ENCODE assay signal across 11 mouse cellular contexts in the genomic region with DNA sequence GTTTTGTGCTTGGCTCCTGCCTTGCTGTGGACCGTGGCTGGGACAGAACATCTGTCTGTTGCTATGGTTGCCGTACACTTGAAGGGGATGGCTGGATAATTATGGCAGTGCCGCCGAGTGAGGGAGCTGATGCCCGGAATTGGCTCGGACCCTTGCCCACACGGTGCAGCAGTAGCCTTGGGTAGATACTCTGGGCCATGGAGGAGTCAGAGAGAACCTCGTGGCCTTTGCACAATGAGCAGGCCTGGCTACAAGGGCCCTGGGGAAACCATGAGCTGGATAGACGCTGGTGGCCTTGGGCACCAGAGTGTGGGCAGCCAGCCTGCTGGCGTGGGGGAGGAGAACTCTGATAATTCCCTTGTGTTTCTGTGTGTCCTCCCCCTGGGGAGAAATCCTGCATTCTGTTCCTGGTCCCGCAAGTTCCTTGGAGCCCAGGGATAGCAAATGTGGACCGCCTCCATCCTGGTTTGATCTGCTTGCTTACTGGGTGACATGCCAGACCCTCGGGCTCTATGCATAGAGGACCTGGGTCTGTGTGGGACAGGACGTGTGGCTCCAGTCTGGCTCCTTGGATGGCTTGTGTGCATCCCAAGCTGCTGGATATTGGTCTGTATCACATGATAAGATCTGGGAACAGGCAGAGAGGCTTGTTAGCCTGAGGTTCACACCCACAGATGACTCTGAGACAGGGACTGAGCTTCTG. TPM values are rescaled to one million over a fixed set of nuclear protein-coding genes. Genes with fewer than 3 reads are reported as not detected.
DNase-seq lines count a peak whose midpoint lies in the region; ATAC-seq and TF ChIP-seq lines count a peak whose summit lies in the region.
"Had no signal": no experiment of that assay in that cellular context is flagged by ENCODE, and none has a peak within 500 bp of the region (broad histone marks: within the 10 kb centered on the region; RNA-seq: fewer than 3 reads in every experiment).

No protein-coding gene starts in this region.

- TF ChIP-seq CTCF in liver, postnatal 0 days (IDR thresholded peaks at IDR 0.05; ENCODE audit: low read depth) = no peak

- TF ChIP-seq EP300 in liver, postnatal 0 days (IDR thresholded peaks at IDR 0.05; ENCODE audit: low read depth) = no peak

- no peak for ATAC-seq in liver, embryonic 12.5 days
- no peak for ATAC-seq in liver, postnatal 0 days
- ATAC-seq in hindbrain, embryonic 13.5 days (ENCODE audit: low FRiP score) = peak; percentile 62
- ATAC-seq: Patski had no signal

- H3K27me3 ChIP-seq in liver, embryonic 12.5 days (replicated peaks) = no peaks in the 10 kb centered on the region
- no peaks in the 10 kb centered on the region for H3K27me3 ChIP-seq in liver, postnatal 0 days (ENCODE audit: insufficient read depth, low read length)
- H3K27me3 ChIP-seq in embryonic facial prominence, embryonic 10.5 days (replicated peaks; ENCODE audit: low read depth, poor library complexity, severe bottlenecking) = peaks cover 44% of the 10 kb centered on the region
- 0 out of 2 replicates have a peak, but pooled peaks cover 3% of the 10 kb centered on the region for H3K27me3 ChIP-seq in hindbrain, embryonic 13.5 days
- H3K27me3 ChIP-seq: Patski had no signal

- no peak overlapping the region for H3K9ac ChIP-seq in liver, embryonic 12.5 days
- H3K9ac ChIP-seq in liver, postnatal 0 days (replicated peaks) = no peak overlapping the region
- H3K9ac ChIP-seq in hindbrain, embryonic 13.5 days = no peak overlapping the region

- peaks cover 69% of the 10 kb centered on the region for H3K4me1 ChIP-seq in liver, embryonic 12.5 days
- peaks cover 29% of the 10 kb centered on the region for H3K4me1 ChIP-seq in liver, postnatal 0 days (ENCODE audit: insufficient read depth)
- H3K4me1 ChIP-seq in embryonic facial prominence, embryonic 10.5 days = peaks cover 50% of the 10 kb centered on the region
- peaks cover 41% of the 10 kb centered on the region for H3K4me1 ChIP-seq in hindbrain, embryonic 13.5 days (replicated peaks)

- no peaks in the 10 kb centered on the region for H3K9me3 ChIP-seq in liver, embryonic 12.5 days (replicated peaks)
- H3K9me3 ChIP-seq in liver, postnatal 0 days (ENCODE audit: low read length) = no peaks in the 10 kb centered on the region
- no peaks in the 10 kb centered on the region for H3K9me3 ChIP-seq in embryonic facial prominence, embryonic 10.5 days
- H3K9me3 ChIP-seq in hindbrain, embryonic 13.5 days = no peaks in the 10 kb centered on the region

- H3K4me2 ChIP-seq in liver, embryonic 12.5 days = peak overlapping the region; percentile 55; the same call in 1 of the 2 replicates
- no peak overlapping the region for H3K4me2 ChIP-seq in liver, postnatal 0 days (ENCODE audit: low read depth, low read length)
- H3K4me2 ChIP-seq in hindbrain, embryonic 13.5 days = no peak overlapping the region; the same call in 1 of the 2 replicates

- H3K4me3 ChIP-seq in liver, embryonic 12.5 days = no peak overlapping the region
- no peak overlapping the region for H3K4me3 ChIP-seq in liver, postnatal 0 days (ENCODE audit: low read depth, low read length)
- no peak overlapping the region for H3K4me3 ChIP-seq in embryonic facial prominence, embryonic 10.5 days
- H3K4me3 ChIP-seq in hindbrain, embryonic 13.5 days = no peak overlapping the region

- 58% methylated on average over 14 of the region's 14 CpGs for WGBS in liver, embryonic 12.5 days (ENCODE audit: insufficient replicate concordance)
- WGBS in liver, postnatal 0 days (ENCODE audit: insufficient replicate concordance) = 56% methylated on average over 14 of the region's 14 CpGs
- WGBS in embryonic facial prominence, embryonic 10.5 days = 47% methylated on average over 14 of the region's 14 CpGs
- WGBS in hindbrain, embryonic 13.5 days = 26% methylated on average over 14 of the region's 14 CpGs

- H3K36me3 ChIP-seq in liver, embryonic 12.5 days = no peaks in the 10 kb centered on the region
- no peaks in the 10 kb centered on the region for H3K36me3 ChIP-seq in liver, postnatal 0 days (replicated peaks; ENCODE audit: insufficient read depth, low read length)
- H3K36me3 ChIP-seq in embryonic facial prominence, embryonic 10.5 days (replicated peaks) = no peaks in the 10 kb centered on the region
- H3K36me3 ChIP-seq in hindbrain, embryonic 13.5 days = no peaks in the 10 kb centered on the region

- no peak for DNase-seq in liver, postnatal 0 days
- peak; percentile 40 for DNase-seq in embryonic facial prominence, embryonic 10.5 days (ENCODE audit: low spot score)
- DNase-seq in retina, postnatal 1 day = peak; percentile 53
- no peak for DNase-seq in gastrocnemius, postnatal 14 days
- no peak for DNase-seq in frontal cortex, postnatal 25 days (ENCODE audit: low spot score in 2 of 2)

- H3K27ac ChIP-seq in liver, embryonic 12.5 days = peak overlapping the region; percentile 86; the same call in 1 of the 2 replicates
- no peak overlapping the region for H3K27ac ChIP-seq in liver, postnatal 0 days (ENCODE audit: low read depth)
- peak overlapping the region; percentile 51 for H3K27ac ChIP-seq in embryonic facial prominence, embryonic 10.5 days (replicated peaks)
- 0 out of 2 replicates have a peak overlapping the region, but pooled peaks have one; percentile 5 for H3K27ac ChIP-seq in hindbrain, embryonic 13.5 days

- intact Hi-C loops in gastrocnemius, postnatal 14 days (cut with DNase I; ENCODE audit: low total_unique reads) = no loop called here

RNA-seq across cellular contexts. Expression of a gene that starts 18.6 kb away (rescaled TPM):
- 9.3 and 9.8 TPM in 2 replicates for polyA plus RNA-seq in liver, embryonic 12.5 days (2016; fragmentation: Nextera tagmentation; extraction: Ambion mirVana)
- 1.7 and 1.9 TPM in 2 replicates for polyA plus RNA-seq in liver, postnatal 0 days (2015; fragmentation: Nextera tagmentation; extraction: Ambion mirVana)
- 23.5 and 23.7 TPM in 2 replicates for polyA plus RNA-seq in embryonic facial prominence, embryonic 10.5 days (2016; fragmentation: Nextera tagmentation; extraction: Ambion mirVana)
- polyA plus RNA-seq in hindbrain, embryonic 13.5 days (2015; fragmentation: Nextera tagmentation; extraction: Ambion mirVana) = 42.4 and 43.8 TPM in 2 replicates
- 1 to 10 TPM; 3.0 to 3.3 TPM for total RNA-seq in gastrocnemius, postnatal 14 days (2021)

RNA-seq across cellular contexts. Expression of a gene that starts 55.8 kb away (rescaled TPM):
- not detected in 2 replicates for polyA plus RNA-seq in liver, embryonic 12.5 days (2016; fragmentation: Nextera tagmentation; extraction: Ambion mirVana)
- not detected in 2 replicates for polyA plus RNA-seq in liver, postnatal 0 days (2015; fragmentation: Nextera tagmentation; extraction: Ambion mirVana)
- polyA plus RNA-seq in embryonic facial prominence, embryonic 10.5 days (2016; fragmentation: Nextera tagmentation; extraction: Ambion mirVana) = not detected in 2 replicates
- polyA plus RNA-seq in hindbrain, embryonic 13.5 days (2015; fragmentation: Nextera tagmentation; extraction: Ambion mirVana) = not detected in 2 replicates
- total RNA-seq in gastrocnemius, postnatal 14 days (2021) = not detected
- polyA plus RNA-seq: cortical plate, adult 2 months; limb, embryonic 14.5 days; Patski; stomach, embryonic 14.5 days had no signal

Comparison
In these comparisons a context has a peak if more than half of its experiments do, and no peak if none do; other contexts are left out.
1. DNase-seq: peak in embryonic facial prominence, embryonic 10.5 days (single experiment) and retina, postnatal 1 day (single experiment); none in liver, postnatal 0 days (single experiment), gastrocnemius, postnatal 14 days (single experiment) and frontal cortex, postnatal 25 days (0 of 2).